Mouse (Mus musculus) kidney, adult 2 months (tissue): ENCODE measurements around the gene Anxa6.

ENCODE experiments used
- CTCF ChIP-seq: fragments of 200-500 bp; conservative IDR thresholded peaks from 2 replicates; pipeline ENCODE4 v1.5.1; 2011; ENCODE audit warnings: low read depth, mild to moderate bottlenecking, control low read depth, low read length, moderate library complexity, mixed read lengths; ENCODE audit not compliant: insufficient read depth, insufficient read length
- POLR2A ChIP-seq: fragments of 200-500 bp; IDR thresholded peaks from one replicate; pipeline ENCODE4 v1.6.1; 2011; ENCODE audit warnings: low read depth, low read length, control low read depth

DNA sequence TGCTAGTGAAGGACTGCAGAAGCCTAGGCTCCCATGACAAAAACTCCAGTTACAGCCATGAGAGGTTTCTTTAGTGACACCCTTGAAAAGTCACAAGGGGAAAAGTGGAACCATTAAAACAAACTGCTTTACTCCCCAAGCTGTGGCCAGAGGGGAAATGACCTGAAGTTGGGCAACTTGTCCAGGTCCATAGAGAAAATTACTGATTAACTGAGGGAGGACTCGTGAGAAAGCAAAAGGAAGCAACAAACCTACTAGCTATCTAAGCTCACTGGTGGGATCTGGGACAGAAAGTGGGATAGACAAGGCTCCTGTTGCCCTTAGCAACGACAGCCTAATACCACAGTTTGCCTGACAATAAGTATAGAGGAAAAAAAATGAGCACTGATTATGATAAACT lies 4.7 kb downstream of the Anxa6 start:
- TF ChIP-seq POLR2A = no peak
- no peak for TF ChIP-seq CTCF
